Mouse (Mus musculus): Measurements from ENCODE around the gene Ntrk2.

DNA sequence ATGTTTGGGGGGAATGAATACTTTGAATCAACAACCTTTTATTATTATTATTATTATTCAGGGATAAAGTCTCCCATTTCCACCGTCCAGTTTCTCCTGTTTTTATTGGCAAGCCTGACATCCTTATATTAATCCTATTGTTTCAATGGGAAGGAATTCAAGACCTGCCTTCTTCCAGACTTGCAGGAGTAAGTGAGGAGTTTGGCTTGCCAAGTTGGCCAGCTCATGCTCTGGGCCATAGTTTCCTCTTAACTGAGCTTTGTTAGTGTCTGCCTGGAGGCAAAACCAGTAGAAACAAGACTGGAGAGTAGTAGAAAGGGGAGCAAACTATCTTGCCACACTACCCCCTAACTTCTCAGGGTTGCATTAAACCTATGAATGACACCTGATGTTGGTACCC lies 123.8 kb downstream of the Ntrk2 start:
- TF ChIP-seq POLR2A (IDR thresholded peaks at IDR 0.05; ENCODE audit: extremely low read depth, insufficient read depth, low read length) (no peak), CTCF (IDR thresholded peaks at IDR 0.05; ENCODE audit: extremely low read depth, insufficient read depth, low read length) (no peak)
